16 mouse cellular contexts compared by ENCODE assay signal in genomic region chr9:28800100-28800499, GRCm38 (mm10).
"Had no signal": no experiment of that assay in that cellular context is flagged by ENCODE, and none has a peak within 500 bp of the region (broad histone marks: within the 10 kb centered on the region; RNA-seq: fewer than 3 reads in every experiment).

No protein-coding gene starts in this region.

- H3K4me3 ChIP-seq: left cerebral cortex, adult 2 months; limb, embryonic 12.5 days; liver, embryonic 13.5 days; lung, embryonic 15.5 days; megakaryocyte, embryonic 14.5 days; midbrain, embryonic 12.5 days; neural tube, embryonic 13.5 days; stomach, embryonic 15.5 days had no signal

- DNase-seq: kidney, postnatal 10 days; liver; liver, embryonic 13.5 days; liver, postnatal 0 days; lung, postnatal 14 days; right cerebral cortex, postnatal 14 days; thymus, postnatal 36 days had no signal

- ATAC-seq: liver, postnatal 0 days; midbrain, embryonic 16.5 days had no signal

- H3K4me2 ChIP-seq: limb, embryonic 12.5 days; liver, embryonic 13.5 days; lung, embryonic 15.5 days; midbrain, embryonic 12.5 days; neural tube, embryonic 13.5 days; stomach, embryonic 15.5 days had no signal

- H3K9me3 ChIP-seq: limb, embryonic 12.5 days; liver, embryonic 13.5 days; lung, embryonic 15.5 days; megakaryocyte, embryonic 14.5 days; midbrain, embryonic 12.5 days; neural tube, embryonic 13.5 days; stomach, embryonic 15.5 days had no signal

- H3K27ac ChIP-seq: left cerebral cortex, adult 2 months; limb, embryonic 12.5 days; liver, embryonic 13.5 days; lung, embryonic 15.5 days; macrophage; midbrain, embryonic 12.5 days; neural tube, embryonic 13.5 days; stomach, embryonic 15.5 days had no signal

- H3K9ac ChIP-seq: limb, embryonic 12.5 days; liver, embryonic 13.5 days; liver, postnatal 0 days; lung, embryonic 15.5 days; midbrain, embryonic 12.5 days; neural tube, embryonic 13.5 days; stomach, embryonic 15.5 days had no signal

- H3K36me3 ChIP-seq: limb, embryonic 12.5 days; liver, embryonic 13.5 days; lung, embryonic 15.5 days; midbrain, embryonic 12.5 days; neural tube, embryonic 13.5 days; stomach, embryonic 15.5 days had no signal

- H3K27me3 ChIP-seq: limb, embryonic 12.5 days; liver, embryonic 13.5 days; lung, embryonic 15.5 days; megakaryocyte, embryonic 14.5 days; midbrain, embryonic 12.5 days; neural tube, embryonic 13.5 days; stomach, embryonic 15.5 days had no signal

- H3K4me1 ChIP-seq: limb, embryonic 12.5 days; liver, embryonic 13.5 days; lung, embryonic 15.5 days; megakaryocyte, embryonic 14.5 days; midbrain, embryonic 12.5 days; neural tube, embryonic 13.5 days; stomach, embryonic 15.5 days had no signal
